Mouse (Mus musculus): ENCODE measurements around the gene Fut7.
A peak's percentile ranks its signal among the peaks of the same experiment; 100 is the strongest.

Gene Fut7

GRCm38 (mm10) chr2:25460135-25460534, 37.1 kb downstream of the Fut7 start:
- DNase-seq (ENCODE audit: low spot score) = no peak

GRCm38 (mm10) chr2:25460551-25461309, 37.7 kb downstream of the Fut7 start, which contains the start of gene Paxx:
TSS of gene Paxx (minus strand) at chr2:25461094.
- peak; percentile 81 for DNase-seq (ENCODE audit: low spot score)

GRCm38 (mm10) chr2:25461407-25461806, 38.3 kb downstream of the Fut7 start:
- DNase-seq (ENCODE audit: low spot score) = no peak

GRCm38 (mm10) chr2:25463630-25464029, 40.6 kb downstream of the Fut7 start:
- DNase-seq (ENCODE audit: low spot score) = no peak

- DNase-seq (ENCODE audit: low spot score) = no peak
These were observed 42.2 kb downstream of the Fut7 start for GRCm38 (mm10) chr2:25465256-25465655.

GRCm38 (mm10) chr2:25465816-25466635, 43.0 kb downstream of the Fut7 start:
- no peak for DNase-seq (ENCODE audit: low spot score)

GRCm38 (mm10) chr2:25467606-25468303, 44.7 kb downstream of the Fut7 start:
- DNase-seq (ENCODE audit: low spot score) = no peak

GRCm38 (mm10) chr2:25468962-25469915, 46.2 kb downstream of the Fut7 start:
- DNase-seq (ENCODE audit: low spot score) = no peak

GRCm38 (mm10) chr2:25469969-25470368, 46.9 kb downstream of the Fut7 start, which contains the start of gene Ptgds:
TSS of gene Ptgds (minus strand) at chr2:25470046.
- no peak for DNase-seq (ENCODE audit: low spot score)

- no peak for DNase-seq (ENCODE audit: low spot score)
These were observed 49.5 kb downstream of the Fut7 start for GRCm38 (mm10) chr2:25472550-25472949.
